Comparison of ENCODE assay signal across 16 mouse cellular contexts in genomic region chr19:40993356-40993755, GRCm38 (mm10). TPM values are rescaled to one million over a fixed set of nuclear protein-coding genes. Genes with fewer than 3 reads are reported as not detected.
A peak's percentile ranks its signal among the peaks of the same experiment; 100 is the strongest.
DNase-seq lines count a peak whose midpoint lies in the region; ATAC-seq and TF ChIP-seq lines count a peak whose summit lies in the region.
"Had no signal": no experiment of that assay in that cellular context is flagged by ENCODE, and none has a peak within 500 bp of the region (broad histone marks: within the 10 kb centered on the region; RNA-seq: fewer than 3 reads in every experiment).

No protein-coding gene starts in this region.

- 58% methylated on average over 5 of the region's 5 CpGs for WGBS in kidney, adult 2 months
- WGBS in liver, postnatal 0 days (ENCODE audit: insufficient replicate concordance): 59% methylated on average over 5 of the region's 5 CpGs
- WGBS in liver, embryonic 12.5 days (ENCODE audit: insufficient replicate concordance): 62% methylated on average over 5 of the region's 5 CpGs
- 93% methylated on average over 5 of the region's 5 CpGs for WGBS in midbrain, postnatal 0 days

- no peak for TF ChIP-seq EP300 in liver, postnatal 0 days (IDR thresholded peaks at IDR 0.05; ENCODE audit: low read depth)

- peaks cover 10% of the 10 kb centered on the region; the same call in 1 of the 2 replicates for H3K4me1 ChIP-seq in kidney, adult 2 months (ENCODE audit: control insufficient read depth, insufficient read depth, low read length)
- H3K4me1 ChIP-seq in liver, postnatal 0 days (ENCODE audit: insufficient read depth): peaks cover 1% of the 10 kb centered on the region; the same call in 1 of the 2 replicates
- peaks cover 12% of the 10 kb centered on the region for H3K4me1 ChIP-seq in liver, embryonic 12.5 days
- H3K4me1 ChIP-seq in brown adipose tissue, adult 24 weeks (ENCODE audit: control insufficient read depth, insufficient read depth, insufficient read length, low read length): no peaks in the 10 kb centered on the region
- no peaks in the 10 kb centered on the region for H3K4me1 ChIP-seq in midbrain, postnatal 0 days (ENCODE audit: insufficient read depth, low read length)
- H3K4me1 ChIP-seq: heart, embryonic 13.5 days had no signal

- peak overlapping the region; percentile 77 for H3K27ac ChIP-seq in kidney, adult 2 months (ENCODE audit: insufficient read depth, low read depth, low read length)
- peak overlapping the region; percentile 41; the same call in 1 of the 2 replicates for H3K27ac ChIP-seq in liver, postnatal 0 days (ENCODE audit: low read depth)
- no peak overlapping the region for H3K27ac ChIP-seq in liver, embryonic 12.5 days
- peak overlapping the region; percentile 67; the same call in 1 of the 2 replicates for H3K27ac ChIP-seq in brown adipose tissue, adult 24 weeks (replicated peaks; ENCODE audit: low read depth, low read length)
- no peak overlapping the region for H3K27ac ChIP-seq in midbrain, postnatal 0 days (ENCODE audit: low read depth, low read length)
- H3K27ac ChIP-seq: heart, embryonic 13.5 days; hindbrain, embryonic 10.5 days; liver, embryonic 15.5 days; midbrain, embryonic 10.5 days had no signal

- H3K9me3 ChIP-seq in liver, postnatal 0 days (ENCODE audit: low read length): no peaks in the 10 kb centered on the region
- no peaks in the 10 kb centered on the region for H3K9me3 ChIP-seq in liver, embryonic 12.5 days (replicated peaks)
- H3K9me3 ChIP-seq in midbrain, postnatal 0 days (ENCODE audit: low read length): no peaks in the 10 kb centered on the region
- H3K9me3 ChIP-seq: heart, embryonic 13.5 days; hindbrain, embryonic 10.5 days; liver, embryonic 15.5 days; midbrain, embryonic 10.5 days had no signal

- ATAC-seq in liver, postnatal 0 days: no peak
- no peak for ATAC-seq in liver, embryonic 12.5 days
- ATAC-seq in midbrain, postnatal 0 days (ENCODE audit: low FRiP score): no peak

- no peak for TF ChIP-seq CTCF in kidney, adult 2 months (conservative IDR thresholded peaks at IDR 0.05; ENCODE audit: insufficient read depth, insufficient read length, low read depth, low read length)
- TF ChIP-seq CTCF in liver, postnatal 0 days (IDR thresholded peaks at IDR 0.05; ENCODE audit: low read depth): no peak
- no peak for TF ChIP-seq CTCF in midbrain, postnatal 0 days (IDR thresholded peaks at IDR 0.05)

- H3K4me2 ChIP-seq in liver, postnatal 0 days (ENCODE audit: low read depth, low read length): peak overlapping the region; percentile 31
- H3K4me2 ChIP-seq in liver, embryonic 12.5 days: no peak overlapping the region
- H3K4me2 ChIP-seq in midbrain, postnatal 0 days (ENCODE audit: low read depth, low read length, poor library complexity, severe bottlenecking): no peak overlapping the region
- H3K4me2 ChIP-seq: heart, embryonic 13.5 days had no signal

- no peak for DNase-seq in kidney, adult 2 months
- DNase-seq in kidney, adult 9 months: no peak
- no peak for DNase-seq in liver, postnatal 0 days
- DNase-seq in skeletal muscle tissue, adult 2 months (ENCODE audit: low read depth, low spot score): peak; percentile 10
- no peak for DNase-seq in midbrain, postnatal 0 days (ENCODE audit: low spot score)
- no peak for DNase-seq in adrenal gland, postnatal 25 days

- no peaks in the 10 kb centered on the region for H3K27me3 ChIP-seq in kidney, adult 2 months (replicated peaks; ENCODE audit: control insufficient read depth, insufficient read depth, low read length)
- H3K27me3 ChIP-seq in liver, postnatal 0 days (ENCODE audit: insufficient read depth, low read length): no peaks in the 10 kb centered on the region
- H3K27me3 ChIP-seq in liver, embryonic 12.5 days (replicated peaks): peaks cover 35% of the 10 kb centered on the region
- no peaks in the 10 kb centered on the region for H3K27me3 ChIP-seq in midbrain, postnatal 0 days (ENCODE audit: insufficient read depth, low read length)

- no peaks in the 10 kb centered on the region for H3K36me3 ChIP-seq in kidney, adult 2 months (ENCODE audit: control insufficient read depth, insufficient read depth, low read length)
- no peaks in the 10 kb centered on the region for H3K36me3 ChIP-seq in liver, postnatal 0 days (replicated peaks; ENCODE audit: insufficient read depth, low read length)
- H3K36me3 ChIP-seq in liver, embryonic 12.5 days: no peaks in the 10 kb centered on the region
- no peaks in the 10 kb centered on the region for H3K36me3 ChIP-seq in midbrain, postnatal 0 days (ENCODE audit: insufficient read depth, low read length)
- H3K36me3 ChIP-seq: heart, embryonic 13.5 days; hindbrain, embryonic 10.5 days; liver, embryonic 15.5 days; midbrain, embryonic 10.5 days had no signal

- no peak for TF ChIP-seq POLR2A in kidney, adult 2 months (IDR thresholded peaks at IDR 0.05; ENCODE audit: low read depth, low read length)

- H3K4me3 ChIP-seq in kidney, adult 2 months (ENCODE audit: insufficient read depth, low read depth, low read length): peak overlapping the region; percentile 41
- peak overlapping the region; percentile 25 for H3K4me3 ChIP-seq in liver, postnatal 0 days (ENCODE audit: low read depth, low read length)
- H3K4me3 ChIP-seq in liver, embryonic 12.5 days: no peak overlapping the region
- peak overlapping the region; percentile 33 for H3K4me3 ChIP-seq in brown adipose tissue, adult 24 weeks (ENCODE audit: insufficient read depth, low read depth, low read length)
- no peak overlapping the region for H3K4me3 ChIP-seq in midbrain, postnatal 0 days (ENCODE audit: low read depth, low read length)
- H3K4me3 ChIP-seq: heart, embryonic 13.5 days; hindbrain, embryonic 10.5 days; liver, embryonic 15.5 days; midbrain, embryonic 10.5 days had no signal

- peak overlapping the region; percentile 16; the same call in 1 of the 2 replicates for H3K9ac ChIP-seq in liver, postnatal 0 days (replicated peaks)
- no peak overlapping the region for H3K9ac ChIP-seq in liver, embryonic 12.5 days
- no peak overlapping the region for H3K9ac ChIP-seq in midbrain, postnatal 0 days (replicated peaks; ENCODE audit: low read length, poor library complexity, severe bottlenecking)
- H3K9ac ChIP-seq: heart, embryonic 13.5 days; liver, embryonic 15.5 days had no signal

RNA-seq across cellular contexts. Expression of gene Blnk, which starts 1.0 kb away (rescaled TPM):
- polyA plus RNA-seq in kidney, adult 2 months (2012; rRNA removed): 13.1 and 16.5 TPM in 2 replicates
- polyA plus RNA-seq in liver, postnatal 0 days (2015; fragmentation: Nextera tagmentation; extraction: Ambion mirVana): 4.9 and 5.4 TPM in 2 replicates
- polyA plus RNA-seq in liver, embryonic 12.5 days (2016; fragmentation: Nextera tagmentation; extraction: Ambion mirVana): 0.37 and 0.45 TPM in 2 replicates
- polyA plus RNA-seq in brown adipose tissue, adult 24 weeks (2012; ENCODE audit: insufficient read depth, insufficient read length, missing spikeins): 1.9 and 2.2 TPM in 2 replicates
- 0.42 and 1.2 TPM in 2 replicates for total RNA-seq in midbrain, postnatal 0 days (2014; rRNA removed)
- 1.4 TPM in 2 replicates for polyA plus RNA-seq in midbrain, postnatal 0 days (2015; fragmentation: Nextera tagmentation; extraction: Ambion mirVana)
- 0.91 TPM in 1 of 2 replicates, not detected in the other for total RNA-seq in adrenal gland, postnatal 25 days (2021)
- total RNA-seq: MEL had no signal

RNA-seq across cellular contexts. Expression of gene Dntt, which starts 35.7 kb away (rescaled TPM):
- polyA plus RNA-seq in kidney, adult 2 months (2012; rRNA removed): 0.08 TPM in 1 of 2 replicates, not detected in the other
- polyA plus RNA-seq in liver, postnatal 0 days (2015; fragmentation: Nextera tagmentation; extraction: Ambion mirVana): 0.32 and 0.36 TPM in 2 replicates
- 0.06 TPM in 1 of 2 replicates, not detected in the other for polyA plus RNA-seq in liver, embryonic 12.5 days (2016; fragmentation: Nextera tagmentation; extraction: Ambion mirVana)
- polyA plus RNA-seq in brown adipose tissue, adult 24 weeks (2012; ENCODE audit: insufficient read depth, insufficient read length, missing spikeins): not detected in 2 replicates
- not detected in 2 replicates for total RNA-seq in midbrain, postnatal 0 days (2014; rRNA removed)
- 0.27 and 0.32 TPM in 2 replicates for polyA plus RNA-seq in midbrain, postnatal 0 days (2015; fragmentation: Nextera tagmentation; extraction: Ambion mirVana)
- total RNA-seq in adrenal gland, postnatal 25 days (2021): not detected in 2 replicates
- total RNA-seq: layer of hippocampus, postnatal 25 days; MEL; neutrophil, adult 5-6 weeks had no signal
- polyA plus RNA-seq: heart, embryonic 13.5 days; hindbrain, embryonic 10.5 days; limb, embryonic 11.5 days; liver, embryonic 15.5 days; midbrain, embryonic 10.5 days had no signal

Comparison
In these comparisons a context has a peak if more than half of its experiments do, and no peak if none do; other contexts are left out.
1. H3K27ac ChIP-seq: peak in kidney, adult 2 months (single experiment), liver, postnatal 0 days (single experiment) and brown adipose tissue, adult 24 weeks (single experiment); none in liver, embryonic 12.5 days (single experiment) and midbrain, postnatal 0 days (single experiment).
2. H3K4me3 ChIP-seq: peak in kidney, adult 2 months (single experiment), liver, postnatal 0 days (single experiment) and brown adipose tissue, adult 24 weeks (single experiment); none in liver, embryonic 12.5 days (single experiment) and midbrain, postnatal 0 days (single experiment).